Mouse (Mus musculus): ENCODE measurements around the gene Pgrmc2.

- peak; percentile 20; the same call in 1 of the 2 replicates for TF ChIP-seq CTCF (IDR thresholded peaks at IDR 0.05; ENCODE audit: low read depth)
- no peak for TF ChIP-seq EP300 (optimal IDR thresholded peaks at IDR 0.05)
These were observed 24.9 kb upstream of the Pgrmc2 start for GRCm38 (mm10) chr3:41107600-41108305.

Measured in stomach, postnatal 0 days (tissue).